In the genomic region with DNA sequence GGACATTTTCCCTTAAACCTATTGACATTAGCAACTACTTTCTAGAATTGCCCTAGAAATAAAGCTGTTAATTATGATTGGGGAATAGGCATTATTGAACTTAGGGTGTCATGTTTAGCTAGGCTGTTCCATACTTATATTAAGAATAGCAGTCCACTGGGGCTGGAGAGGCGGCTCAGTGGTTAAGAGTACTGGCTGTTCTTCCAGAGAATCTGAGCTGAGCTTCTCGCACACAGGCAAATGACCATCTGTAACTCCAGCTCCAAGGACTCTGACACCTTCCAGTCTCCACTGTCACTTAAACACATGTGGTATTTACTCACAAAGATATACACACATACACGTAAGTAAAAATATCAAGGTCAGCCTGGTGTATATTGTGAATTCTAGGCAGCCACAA, we compare ENCODE assay signal across 11 mouse cellular contexts.
"Had no signal": no experiment of that assay in that cellular context is flagged by ENCODE, and none has a peak within 500 bp of the region (broad histone marks: within the 10 kb centered on the region; RNA-seq: fewer than 3 reads in every experiment).

No protein-coding gene starts in this region.

- H3K4me3 ChIP-seq: kidney, embryonic 15.5 days; limb, embryonic 15.5 days; megakaryocyte, embryonic 14.5 days; midbrain, embryonic 15.5 days; neural tube, embryonic 13.5 days had no signal

- H3K4me2 ChIP-seq: kidney, embryonic 15.5 days; limb, embryonic 15.5 days; midbrain, embryonic 11.5 days; midbrain, embryonic 15.5 days; neural tube, embryonic 13.5 days had no signal

- DNase-seq: lung, adult 18-20 months; retina, postnatal 1 day; right cerebral cortex, postnatal 4 days; thymus, adult 18-20 months; thymus, postnatal 14 days had no signal

- H3K27me3 ChIP-seq: kidney, embryonic 15.5 days; limb, embryonic 15.5 days; megakaryocyte, embryonic 14.5 days; midbrain, embryonic 15.5 days; neural tube, embryonic 13.5 days had no signal

- H3K9ac ChIP-seq: kidney, embryonic 15.5 days; limb, embryonic 15.5 days; midbrain, embryonic 15.5 days; neural tube, embryonic 13.5 days had no signal

- H3K9me3 ChIP-seq: kidney, embryonic 15.5 days; limb, embryonic 15.5 days; megakaryocyte, embryonic 14.5 days; midbrain, embryonic 15.5 days; neural tube, embryonic 13.5 days had no signal

- H3K36me3 ChIP-seq: kidney, embryonic 15.5 days; limb, embryonic 15.5 days; midbrain, embryonic 15.5 days had no signal

- ATAC-seq: midbrain, embryonic 15.5 days had no signal

- H3K27ac ChIP-seq: kidney, embryonic 15.5 days; limb, embryonic 15.5 days; midbrain, embryonic 15.5 days; neural tube, embryonic 13.5 days had no signal
